Mouse (Mus musculus): ENCODE results near the gene Rassf3. TPM values are rescaled to one million over a fixed set of nuclear protein-coding genes. Genes with fewer than 3 reads are reported as not detected.

The Rassf3 gene
- polyA plus RNA-seq (2015; fragmentation: Illumina TruSeq; extraction: RNeasy Lipid Tissue Mini Kit (QIAGEN cat#74804); ENCODE audit: insufficient read depth, low replicate concordance) = 65.5 TPM

DNA sequence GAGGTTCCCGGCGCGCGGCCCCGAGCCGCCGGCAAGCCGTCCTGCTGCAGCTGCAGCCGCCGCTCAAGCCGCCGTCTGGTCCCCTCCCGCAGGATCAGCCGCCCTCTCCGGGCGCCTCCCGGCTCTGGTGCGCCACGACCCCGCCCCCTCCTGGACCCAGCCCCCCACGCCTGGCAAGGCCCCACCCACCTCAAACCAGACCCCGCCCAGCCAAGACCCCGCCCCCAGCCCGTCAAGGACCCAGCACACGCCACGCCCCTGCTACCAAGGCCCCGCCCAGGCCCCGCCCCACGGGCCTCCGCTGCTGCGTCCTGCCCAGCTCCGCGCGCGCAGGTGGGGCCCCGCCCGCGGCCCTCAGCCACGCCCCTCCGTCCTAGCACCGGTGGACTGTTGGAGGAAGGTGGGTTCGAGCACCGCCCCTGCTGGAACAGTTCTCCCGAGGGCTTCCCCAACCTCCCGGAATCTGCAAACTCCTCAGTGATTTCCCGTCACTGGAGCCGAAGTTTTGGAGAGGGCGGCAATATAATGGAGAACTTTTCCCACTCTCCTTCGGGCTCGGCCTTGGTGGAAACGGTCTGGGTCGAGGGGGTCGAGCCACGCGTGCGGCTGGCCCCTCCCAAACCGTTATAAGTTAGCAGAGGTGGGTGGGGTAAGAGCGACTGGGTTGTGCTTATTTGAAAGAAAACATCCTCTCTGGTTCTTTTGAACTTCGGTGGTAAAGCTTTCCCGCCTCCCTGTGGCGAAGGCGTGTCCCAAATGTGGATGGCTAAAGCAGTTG lies at the start of gene Rassf3:
TSS of gene Rassf3 (minus strand) at position 158 of the 778 bp plus-strand sequence.

GRCm38 (mm10) chr10:121364801-121365564 lies 111.2 kb downstream of the Rassf3 start, which contains the start of gene Gns:
Gene Gns, plus strand, starts transcription at chr10:121365090.

Other genes starting within 250 kb of the Rassf3 start
- gene Tbc1d30, start 125.1 kb downstream of the Rassf3 start, polyA plus RNA-seq (2015; fragmentation: Illumina TruSeq; extraction: RNeasy Lipid Tissue Mini Kit (QIAGEN cat#74804); ENCODE audit: insufficient read depth, low replicate concordance) = 3.0 TPM
- 175 TPM for gene Gns, start 111.3 kb downstream of the Rassf3 start, polyA plus RNA-seq (2015; fragmentation: Illumina TruSeq; extraction: RNeasy Lipid Tissue Mini Kit (QIAGEN cat#74804); ENCODE audit: insufficient read depth, low replicate concordance)
- 90.6 TPM for gene Tbk1, start 110.4 kb upstream of the Rassf3 start, polyA plus RNA-seq (2015; fragmentation: Illumina TruSeq; extraction: RNeasy Lipid Tissue Mini Kit (QIAGEN cat#74804); ENCODE audit: insufficient read depth, low replicate concordance)
- gene Xpot, start 150.0 kb upstream of the Rassf3 start, polyA plus RNA-seq (2015; fragmentation: Illumina TruSeq; extraction: RNeasy Lipid Tissue Mini Kit (QIAGEN cat#74804); ENCODE audit: insufficient read depth, low replicate concordance) = 44.6 TPM
- gene D930020B18Rik, start 165.2 kb upstream of the Rassf3 start, polyA plus RNA-seq (2015; fragmentation: Illumina TruSeq; extraction: RNeasy Lipid Tissue Mini Kit (QIAGEN cat#74804); ENCODE audit: insufficient read depth, low replicate concordance) = not detected